Mouse (Mus musculus): ENCODE results near the gene Dctn1. TPM values are rescaled to one million over a fixed set of nuclear protein-coding genes. Genes with fewer than 3 reads are reported as not detected.

Gene Dctn1
- polyA plus RNA-seq, 1 experiment = 332 TPM

GRCm38 (mm10) chr6:83121863-83122710 lies 43.6 kb upstream of the Dctn1 start:
- no peaks in the 10 kb centered on the region for H3K4me1 ChIP-seq (ENCODE audit: control insufficient read depth, insufficient read depth, low read length)
- H3K27ac ChIP-seq (ENCODE audit: insufficient read depth, low read length) = peak overlapping the region; percentile 18; the same call in 1 of the 2 replicates
- peak overlapping the region; percentile 51 for H3K4me3 ChIP-seq (ENCODE audit: insufficient read depth, low read length)
- TF ChIP-seq POLR2A (IDR thresholded peaks at IDR 0.05; ENCODE audit: extremely low read depth, insufficient read depth, low read length) (no peak), CTCF (IDR thresholded peaks at IDR 0.05; ENCODE audit: extremely low read depth, insufficient read depth, low read length) (no peak)

- H3K27ac ChIP-seq (ENCODE audit: insufficient read depth, low read length) = no peak overlapping the region
- no peak overlapping the region for H3K4me3 ChIP-seq (ENCODE audit: insufficient read depth, low read length)
- no peak for TF ChIP-seq POLR2A (IDR thresholded peaks at IDR 0.05; ENCODE audit: extremely low read depth, insufficient read depth, low read length)
- no peaks in the 10 kb centered on the region for H3K4me1 ChIP-seq (ENCODE audit: control insufficient read depth, insufficient read depth, low read length)
Measured at GRCm38 (mm10) chr6:83122961-83123360, 42.8 kb upstream of the Dctn1 start.

GRCm38 (mm10) chr6:83124851-83125312 lies 40.8 kb upstream of the Dctn1 start:
- TF ChIP-seq CTCF (IDR thresholded peaks at IDR 0.05; ENCODE audit: extremely low read depth, insufficient read depth, low read length) (no peak), POLR2A (IDR thresholded peaks at IDR 0.05; ENCODE audit: extremely low read depth, insufficient read depth, low read length) (peak; percentile 72)
- Histone ChIP-seq H3K4me1 (ENCODE audit: control insufficient read depth, insufficient read depth, low read length) (no peaks in the 10 kb centered on the region), H3K4me3 (ENCODE audit: insufficient read depth, low read length) (peak overlapping the region; percentile 63), H3K27ac (ENCODE audit: insufficient read depth, low read length) (no peak overlapping the region)

- H3K4me1 ChIP-seq (ENCODE audit: control insufficient read depth, insufficient read depth, low read length) = no peaks in the 10 kb centered on the region
- H3K4me3 ChIP-seq (ENCODE audit: insufficient read depth, low read length) = peak within 1 kb of the TSS; percentile 63
- TF ChIP-seq CTCF (IDR thresholded peaks at IDR 0.05; ENCODE audit: extremely low read depth, insufficient read depth, low read length) = no peak
- H3K27ac ChIP-seq (ENCODE audit: insufficient read depth, low read length) = no peak within 1 kb of the TSS
Measured at GRCm38 (mm10) chr6:83125331-83125730, 40.4 kb upstream of the Dctn1 start, which contains the start of gene Ino80b. Gene Ino80b, minus strand, starts transcription at chr6:83125431.

GRCm38 (mm10) chr6:83127419-83127818 lies 38.3 kb upstream of the Dctn1 start:
- Histone ChIP-seq H3K4me3 (ENCODE audit: insufficient read depth, low read length) (no peak overlapping the region), H3K27ac (ENCODE audit: insufficient read depth, low read length) (no peak overlapping the region), H3K4me1 (ENCODE audit: control insufficient read depth, insufficient read depth, low read length) (no peaks in the 10 kb centered on the region)
- TF ChIP-seq POLR2A (IDR thresholded peaks at IDR 0.05; ENCODE audit: extremely low read depth, insufficient read depth, low read length) (no peak), CTCF (IDR thresholded peaks at IDR 0.05; ENCODE audit: extremely low read depth, insufficient read depth, low read length) (no peak)

GRCm38 (mm10) chr6:83131469-83132034 lies 34.2 kb upstream of the Dctn1 start:
- TF ChIP-seq POLR2A (IDR thresholded peaks at IDR 0.05; ENCODE audit: extremely low read depth, insufficient read depth, low read length) (no peak), CTCF (IDR thresholded peaks at IDR 0.05; ENCODE audit: extremely low read depth, insufficient read depth, low read length) (no peak)

GRCm38 (mm10) chr6:83132176-83132919 lies 33.4 kb upstream of the Dctn1 start:
- TF ChIP-seq POLR2A (IDR thresholded peaks at IDR 0.05; ENCODE audit: extremely low read depth, insufficient read depth, low read length) (no peak), CTCF (IDR thresholded peaks at IDR 0.05; ENCODE audit: extremely low read depth, insufficient read depth, low read length) (no peak)

More at GRCm38 (mm10) chr6:83131469-83132034, 34.2 kb upstream of the Dctn1 start:
- Histone ChIP-seq H3K4me3 (ENCODE audit: insufficient read depth, low read length) (no peak overlapping the region), H3K27ac (ENCODE audit: insufficient read depth, low read length) (no peak overlapping the region), H3K4me1 (ENCODE audit: control insufficient read depth, insufficient read depth, low read length) (no peaks in the 10 kb centered on the region)

GRCm38 (mm10) chr6:83134226-83134625 lies 31.5 kb upstream of the Dctn1 start:
- no peaks in the 10 kb centered on the region for H3K4me1 ChIP-seq (ENCODE audit: control insufficient read depth, insufficient read depth, low read length)
- no peak for TF ChIP-seq CTCF (IDR thresholded peaks at IDR 0.05; ENCODE audit: extremely low read depth, insufficient read depth, low read length)
- no peak overlapping the region for H3K4me3 ChIP-seq (ENCODE audit: insufficient read depth, low read length)
- H3K27ac ChIP-seq (ENCODE audit: insufficient read depth, low read length) = no peak overlapping the region

More at GRCm38 (mm10) chr6:83132176-83132919, 33.4 kb upstream of the Dctn1 start:
- H3K4me1 ChIP-seq (ENCODE audit: control insufficient read depth, insufficient read depth, low read length) = no peaks in the 10 kb centered on the region
- no peak overlapping the region for H3K27ac ChIP-seq (ENCODE audit: insufficient read depth, low read length)
- no peak overlapping the region for H3K4me3 ChIP-seq (ENCODE audit: insufficient read depth, low read length)

- Histone ChIP-seq H3K4me3 (ENCODE audit: insufficient read depth, low read length) (peak within 1 kb of the TSS; percentile 54), H3K4me1 (ENCODE audit: control insufficient read depth, insufficient read depth, low read length) (no peaks in the 10 kb centered on the region), H3K27ac (ENCODE audit: insufficient read depth, low read length) (peak within 1 kb of the TSS; percentile 89)
- TF ChIP-seq CTCF (IDR thresholded peaks at IDR 0.05; ENCODE audit: extremely low read depth, insufficient read depth, low read length) (no peak), POLR2A (IDR thresholded peaks at IDR 0.05; ENCODE audit: extremely low read depth, insufficient read depth, low read length) (no peak)
Measured at GRCm38 (mm10) chr6:83134951-83135513, 30.7 kb upstream of the Dctn1 start, which contains the start of gene Rtkn. Gene Rtkn, plus strand, starts transcription at chr6:83135463.
